Mouse (Mus musculus) right cerebral cortex, adult 18-20 months (tissue): ENCODE results near the gene Mxd3.

ENCODE experiments used
- DNase-seq: peaks from one replicate; pipeline ENCODE4 v3.0.0; 2022; ENCODE audit warnings: mixed read lengths

The Mxd3 gene

GRCm38 (mm10) chr13:55330567-55331400 lies 1.2 kb upstream of the Mxd3 start:
- DNase-seq = no peak

- peak; percentile 31 for DNase-seq
Measured at GRCm38 (mm10) chr13:55329109-55329682, 427 bp downstream of the Mxd3 start.

DNA sequence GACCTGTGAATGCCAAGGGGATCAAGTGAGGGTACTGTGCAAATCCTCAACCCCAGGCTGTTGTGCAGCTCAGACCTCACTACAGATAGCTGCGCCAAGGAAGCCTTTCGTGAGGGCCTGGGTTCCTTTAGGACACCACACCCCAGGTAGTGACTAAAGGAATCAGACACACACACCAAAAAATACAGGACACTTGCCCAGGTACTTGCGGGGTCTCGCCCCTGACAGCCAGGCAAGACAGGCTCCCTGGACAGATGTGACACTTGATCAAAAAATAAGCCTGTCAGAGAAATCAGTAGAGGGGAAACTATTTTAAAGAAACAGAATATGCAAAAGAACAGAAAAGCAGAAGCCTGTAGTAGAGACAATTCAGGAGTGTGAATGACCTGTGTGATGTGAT lies 982 bp downstream of the Mxd3 start:
- no peak for DNase-seq

DNA sequence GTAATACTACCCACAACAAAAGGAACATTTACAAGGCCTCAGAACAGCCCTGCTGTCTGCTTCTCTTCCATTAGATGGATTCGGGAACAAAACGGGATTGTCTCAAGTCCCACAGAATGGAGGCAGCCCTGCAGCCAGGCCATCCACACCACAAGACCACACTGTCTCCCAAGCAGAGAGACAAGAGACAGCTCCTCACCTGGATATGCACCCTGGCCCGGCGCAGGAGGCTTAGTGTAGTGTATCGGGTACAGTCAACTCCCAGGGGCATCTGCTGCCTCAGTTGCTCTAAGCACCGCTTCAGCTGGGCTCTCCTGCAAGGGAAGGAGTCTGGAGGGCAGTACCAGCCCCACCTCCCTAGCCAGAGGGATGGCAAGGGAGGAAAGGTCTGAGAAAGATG lies 1.5 kb downstream of the Mxd3 start:
- no peak for DNase-seq

- peak; percentile 94 for DNase-seq
Measured at GRCm38 (mm10) chr13:55327633-55328032, 2.0 kb downstream of the Mxd3 start.

DNA sequence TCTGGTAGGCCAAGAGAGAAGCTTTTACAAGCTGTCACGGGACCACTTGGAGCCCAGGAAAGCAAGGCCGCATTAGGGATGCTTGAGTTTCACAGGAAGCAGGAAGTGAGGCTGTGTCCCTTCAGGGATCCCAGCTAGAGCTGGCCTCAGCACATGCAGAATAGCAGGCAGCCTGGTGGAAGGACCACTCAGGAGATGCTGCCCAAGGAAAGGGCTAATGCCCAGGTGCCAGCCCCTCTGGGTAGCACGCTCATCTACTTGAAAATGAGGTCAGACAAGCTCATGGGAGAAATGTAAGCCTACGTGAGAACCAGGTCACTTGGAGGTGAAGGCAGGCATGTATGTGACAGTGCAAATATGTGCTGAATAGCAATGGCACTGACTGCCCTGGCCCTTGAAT lies 2.5 kb downstream of the Mxd3 start:
- DNase-seq = no peak

GRCm38 (mm10) chr13:55325596-55325995 lies 4.0 kb downstream of the Mxd3 start:
- DNase-seq = peak; percentile 47

GRCm38 (mm10) chr13:55322130-55322825 lies 7.3 kb downstream of the Mxd3 start:
- DNase-seq = peak; percentile 56

DNA sequence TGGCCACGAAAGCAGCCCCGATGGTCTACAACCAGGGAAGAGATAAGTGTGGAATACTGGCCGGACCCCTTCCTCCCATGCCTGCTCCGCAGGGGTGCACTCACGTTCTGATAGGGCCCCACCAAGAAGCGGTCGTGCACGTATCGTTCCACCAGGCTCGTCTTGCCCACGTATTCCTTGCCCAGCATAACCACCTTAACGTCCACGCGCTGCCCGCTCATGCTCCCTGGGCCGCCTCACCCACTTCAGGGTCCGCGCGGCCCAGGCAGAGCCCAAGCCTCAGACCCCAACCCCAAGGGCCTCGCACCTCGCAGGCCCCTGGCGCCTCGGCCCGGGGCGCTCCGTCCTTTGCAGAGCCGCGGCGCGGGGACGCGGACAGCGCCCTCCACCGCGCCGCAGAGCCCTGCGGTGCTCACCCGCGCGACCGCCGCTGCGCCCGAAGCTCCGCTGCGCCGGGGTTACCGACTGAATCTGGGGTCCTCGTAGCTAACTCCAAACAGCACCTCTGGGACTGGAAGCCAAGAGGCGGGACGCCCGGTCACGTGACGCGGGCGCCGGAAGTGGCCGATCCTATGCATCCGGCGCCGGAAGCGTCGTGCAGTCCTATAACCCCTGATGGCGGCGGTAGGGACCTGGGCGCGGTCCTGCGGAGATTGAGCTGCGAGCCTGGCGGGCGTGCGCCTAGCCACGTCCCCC lies 8.0 kb downstream of the Mxd3 start, which contains the start of gene Rab24:
Rab24 (minus strand) TSS at position 513 of the 696 bp plus-strand sequence.
- peak; percentile 92 for DNase-seq

- DNase-seq = no peak
Measured at GRCm38 (mm10) chr13:55319931-55320533, 9.6 kb downstream of the Mxd3 start, which contains the start of gene Prelid1. Gene Prelid1 (plus strand): TSS chr13:55320500.

DNA sequence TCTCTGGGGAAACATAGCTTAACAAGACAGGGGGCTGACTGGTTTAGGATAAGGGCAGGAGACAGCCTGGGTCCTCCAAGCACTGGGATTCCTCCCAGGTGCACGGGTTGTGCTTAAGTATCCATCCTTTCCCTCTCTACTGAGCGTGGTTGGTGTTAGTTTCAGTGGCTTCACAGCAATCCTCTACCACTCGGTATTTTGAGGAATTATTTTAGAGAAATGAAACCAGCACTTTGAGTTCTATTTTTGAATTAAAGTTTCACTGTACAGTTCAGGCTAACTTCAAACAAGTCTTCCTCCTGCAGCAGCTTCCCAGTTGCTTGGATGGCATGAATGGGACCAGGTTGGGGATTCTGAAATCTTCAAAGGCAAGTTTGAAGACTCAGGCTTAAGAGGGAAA lies 11.3 kb downstream of the Mxd3 start:
- no peak for DNase-seq

DNA sequence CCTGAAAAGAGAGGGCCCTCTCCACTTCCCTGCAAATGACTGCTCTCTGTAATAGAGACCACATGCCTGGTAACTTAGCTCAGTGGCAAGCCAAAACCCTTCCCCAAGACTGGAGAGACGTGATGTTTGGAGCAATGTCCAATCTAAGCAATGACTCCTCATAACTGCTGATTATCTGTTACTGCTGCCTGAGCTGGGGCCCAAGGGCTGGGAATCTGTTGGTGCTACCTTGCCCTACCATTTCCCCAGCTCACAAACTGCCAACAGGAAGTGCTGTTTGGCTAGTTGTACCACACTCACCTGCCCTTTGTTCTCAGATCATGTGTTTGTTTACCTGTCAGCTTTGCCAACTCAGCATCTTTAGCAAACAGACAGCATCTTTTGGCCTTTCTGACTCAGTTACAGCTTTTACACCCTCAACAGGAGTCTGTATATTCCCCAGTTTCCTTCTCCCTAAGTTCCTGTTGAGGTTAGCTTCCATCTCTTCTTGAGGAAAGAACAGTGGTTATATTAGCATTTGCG lies 14.7 kb downstream of the Mxd3 start:
- no peak for DNase-seq

- no peak for DNase-seq
Measured at GRCm38 (mm10) chr13:55313051-55313450, 16.6 kb downstream of the Mxd3 start.

GRCm38 (mm10) chr13:55312028-55312630 lies 17.5 kb downstream of the Mxd3 start:
- peak; percentile 81 for DNase-seq

DNA sequence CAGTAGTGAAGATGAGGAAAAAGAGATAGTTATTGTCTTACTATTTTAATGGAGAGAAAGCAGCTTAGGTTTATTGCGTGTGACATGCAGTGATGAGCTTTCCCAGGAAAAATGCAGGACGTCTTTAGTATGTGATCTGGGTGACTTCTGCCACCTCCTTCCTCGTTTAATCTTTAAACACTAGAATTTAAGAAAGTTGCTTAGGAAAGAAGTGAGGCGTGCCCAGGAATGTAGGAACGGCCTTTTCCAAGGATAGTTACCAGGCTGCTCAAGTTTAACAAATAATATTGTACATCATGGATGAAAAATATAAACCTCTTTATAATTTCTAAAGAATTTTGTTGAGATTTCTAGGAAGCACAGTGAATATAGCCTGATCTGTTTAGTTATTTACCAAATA lies 28.7 kb downstream of the Mxd3 start:
- no peak for DNase-seq

DNA sequence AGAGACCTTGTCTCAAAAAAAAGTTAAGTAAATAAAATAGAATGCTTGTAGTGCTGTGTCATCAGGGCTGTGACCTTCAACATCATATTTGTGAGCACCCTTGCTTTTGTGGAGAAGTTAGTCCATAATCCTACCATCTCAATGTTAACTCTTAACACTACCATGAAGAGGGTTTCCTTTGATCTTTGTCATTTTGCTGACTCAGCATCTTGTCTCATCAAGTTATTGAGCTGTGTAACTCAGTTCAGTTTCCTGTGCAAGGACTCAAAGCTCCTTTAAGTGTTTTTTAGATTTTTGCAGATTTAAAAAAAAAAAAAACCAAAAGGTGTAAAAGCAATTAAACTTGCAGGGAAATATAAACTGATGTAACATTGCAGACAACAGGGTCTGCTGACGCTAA lies 32.9 kb downstream of the Mxd3 start:
- DNase-seq = no peak

- DNase-seq = no peak
Measured at GRCm38 (mm10) chr13:55288854-55289253, 40.8 kb downstream of the Mxd3 start.

- DNase-seq = no peak
Measured at GRCm38 (mm10) chr13:55277646-55278045, 52.0 kb downstream of the Mxd3 start.

DNA sequence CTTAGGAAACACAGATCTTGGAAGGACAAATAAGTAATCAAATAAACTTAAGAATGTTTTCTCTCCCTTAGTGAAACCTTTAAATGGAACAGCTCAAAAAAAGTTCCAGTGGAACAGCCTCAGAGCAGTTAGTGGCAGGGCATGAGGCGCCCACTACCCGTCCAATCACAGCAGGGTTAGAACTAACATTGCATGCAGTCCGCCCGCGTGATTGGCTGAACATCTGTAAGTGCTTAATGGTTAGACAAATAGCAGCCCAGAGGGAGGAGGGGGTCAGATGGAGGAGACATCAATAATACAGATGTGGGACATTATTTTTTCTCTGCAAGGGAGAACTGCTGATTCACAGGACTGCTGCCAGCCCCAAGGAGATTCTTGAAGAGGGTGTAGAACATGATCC lies 52.4 kb downstream of the Mxd3 start:
- no peak for DNase-seq
